Mouse (Mus musculus) liver, embryonic 15.5 days (tissue): ENCODE data around the gene Adgrd1. TPM values are rescaled to one million over a fixed set of nuclear protein-coding genes. Genes with fewer than 3 reads are reported as not detected.

Experiments used
- ATAC-seq: fragments of 200-750 bp; cut with Nextera tagmentation; 2 replicates; pipeline ENCODE4 v1.8.0; 2017; ENCODE audit warnings: moderate number of reproducible peaks, mild to moderate bottlenecking, moderate library complexity; ENCODE audit not compliant: insufficient read depth
- H3K27ac ChIP-seq: fragments of 300-500 bp; sonication (generic); replicated peaks from 2 replicates; pipeline ENCODE4 v1.5.1; 2015; ENCODE audit warnings: mild to moderate bottlenecking, inconsistent platforms
- H3K27me3 ChIP-seq: fragments of 300-500 bp; sonication (generic); 2 replicates; pipeline ENCODE4 v1.6.1; 2015; ENCODE audit warnings: mild to moderate bottlenecking, inconsistent platforms
- H3K36me3 ChIP-seq: fragments of 300-500 bp; sonication (generic); replicated peaks from 2 replicates; pipeline ENCODE4 v1.6.1; 2015; ENCODE audit warnings: moderate library complexity, mild to moderate bottlenecking, inconsistent platforms
- H3K4me1 ChIP-seq: fragments of 300-500 bp; sonication (generic); replicated peaks from 2 replicates; pipeline ENCODE4 v1.6.1; 2015; ENCODE audit warnings: inconsistent platforms
- H3K4me2 ChIP-seq: fragments of 300-500 bp; sonication (generic); 2 replicates; pipeline ENCODE4 v1.6.1; 2015; ENCODE audit warnings: moderate library complexity, mild to moderate bottlenecking, inconsistent platforms
- H3K4me3 ChIP-seq: fragments of 300-500 bp; sonication (generic); replicated peaks from 2 replicates; pipeline ENCODE4 v1.5.1; 2015; ENCODE audit warnings: mild to moderate bottlenecking, inconsistent platforms
- H3K9ac ChIP-seq: fragments of 300-500 bp; sonication (generic); 2 replicates; pipeline ENCODE4 v1.6.1; 2015; ENCODE audit warnings: moderate library complexity, mild to moderate bottlenecking, inconsistent platforms
- H3K9me3 ChIP-seq: fragments of 300-500 bp; sonication (generic); replicated peaks from 2 replicates; pipeline ENCODE4 v1.6.1; 2016; ENCODE audit warnings: inconsistent platforms
- WGBS: fragments of 180-500 bp; shearing (Covaris S2); methylation state at CpG from one replicate; pipeline ENCODE4 v1.1.7; 2015; ENCODE audit warnings: mixed read lengths; ENCODE audit not compliant: insufficient replicate concordance; 5-methylcytosine and 5-hydroxymethylcytosine counted together
- polyA plus RNA-seq: library from polyadenylated mRNA; unstranded; fragments of >200 nt; fragmentation: Nextera tagmentation; extraction: Ambion mirVana; gene quantifications from 2 replicates; pipeline ENCODE4 v1.2.1, GENCODE M21; 2015

Adgrd1 gene
- polyA plus RNA-seq, 1 experiment from 2014 or later: 0.21 TPM

DNA sequence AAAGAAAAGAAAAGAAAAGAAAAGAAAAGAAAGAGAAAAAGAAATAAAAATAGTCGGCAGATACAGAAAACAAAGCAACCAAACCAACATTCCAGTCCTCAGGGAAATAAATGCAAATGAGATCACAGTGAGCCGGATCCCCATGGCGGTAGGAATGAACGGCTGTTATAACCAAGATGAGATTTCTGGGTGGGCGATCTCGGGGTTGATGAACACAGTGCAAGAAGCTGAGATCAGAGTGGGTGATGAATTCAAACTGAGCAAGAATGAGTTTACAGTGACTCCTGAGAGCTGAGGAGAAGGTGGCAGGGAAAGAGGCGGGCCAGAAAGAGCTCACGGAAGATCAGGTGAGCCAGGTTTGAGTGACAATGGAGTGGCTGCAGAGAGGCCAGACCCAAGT is 66.9 kb downstream of the Adgrd1 start:
- no peak overlapping the region for H3K4me3 ChIP-seq
- H3K9ac ChIP-seq: no peak overlapping the region
- no peak for ATAC-seq
- WGBS: 69% methylated on average over 8 of the region's 8 CpGs
- H3K27me3 ChIP-seq: no peaks in the 10 kb centered on the region
- no peaks in the 10 kb centered on the region for H3K4me1 ChIP-seq
- no peak overlapping the region for H3K27ac ChIP-seq
- H3K4me2 ChIP-seq: no peak overlapping the region
- no peaks in the 10 kb centered on the region for H3K9me3 ChIP-seq
- no peaks in the 10 kb centered on the region for H3K36me3 ChIP-seq

DNA sequence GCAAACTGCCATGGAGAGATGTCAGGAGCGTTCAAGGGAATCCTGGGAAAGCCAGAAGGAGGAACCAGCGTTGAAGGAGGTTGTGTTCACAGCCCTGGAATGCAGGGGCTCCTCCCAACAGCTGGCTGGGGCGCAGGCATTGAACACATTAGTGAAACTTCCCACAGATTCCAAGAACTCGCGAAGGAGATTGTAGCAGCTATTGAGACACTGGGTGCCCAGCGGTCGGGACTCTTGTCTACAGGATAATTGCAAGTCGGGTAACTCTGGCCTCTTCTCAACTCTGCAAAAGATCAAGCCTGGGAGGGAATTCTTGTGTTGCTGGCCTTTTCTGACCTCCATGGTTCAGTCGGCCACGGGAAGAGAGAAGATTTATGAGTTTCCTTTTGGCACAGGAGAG is 67.5 kb downstream of the Adgrd1 start:
- H3K27me3 ChIP-seq: no peaks in the 10 kb centered on the region
- 50% methylated on average over 10 of the region's 10 CpGs for WGBS
- no peak for ATAC-seq
- H3K9me3 ChIP-seq: no peaks in the 10 kb centered on the region
- H3K9ac ChIP-seq: no peak overlapping the region
- no peaks in the 10 kb centered on the region for H3K36me3 ChIP-seq
- no peak overlapping the region for H3K27ac ChIP-seq
- no peak overlapping the region for H3K4me2 ChIP-seq
- no peaks in the 10 kb centered on the region for H3K4me1 ChIP-seq
- H3K4me3 ChIP-seq: no peak overlapping the region

- Histone ChIP-seq H3K36me3 (no peaks in the 10 kb centered on the region), H3K9ac (no peak overlapping the region), H3K27ac (no peak overlapping the region), H3K9me3 (no peaks in the 10 kb centered on the region), H3K4me2 (no peak overlapping the region), H3K4me1 (no peaks in the 10 kb centered on the region), H3K27me3 (no peaks in the 10 kb centered on the region), H3K4me3 (no peak overlapping the region)
- WGBS: 69% methylated on average over 10 of the region's 10 CpGs
- no peak for ATAC-seq
Observed at GRCm38 (mm10) chr5:129164911-129165584, 68.5 kb downstream of the Adgrd1 start.

- Histone ChIP-seq H3K4me2 (no peak overlapping the region), H3K9me3 (no peaks in the 10 kb centered on the region), H3K27ac (no peak overlapping the region), H3K36me3 (no peaks in the 10 kb centered on the region), H3K4me1 (no peaks in the 10 kb centered on the region), H3K4me3 (no peak overlapping the region), H3K9ac (no peak overlapping the region), H3K27me3 (no peaks in the 10 kb centered on the region)
- WGBS: 67% methylated on average over 7 of the region's 7 CpGs
- no peak for ATAC-seq
Observed at GRCm38 (mm10) chr5:129165595-129165994, 69.0 kb downstream of the Adgrd1 start.

GRCm38 (mm10) chr5:129169090-129169489 is 72.5 kb downstream of the Adgrd1 start:
- H3K27me3 ChIP-seq: no peaks in the 10 kb centered on the region
- H3K9ac ChIP-seq: no peak overlapping the region
- 53% methylated on average over 5 of the region's 5 CpGs for WGBS

DNA sequence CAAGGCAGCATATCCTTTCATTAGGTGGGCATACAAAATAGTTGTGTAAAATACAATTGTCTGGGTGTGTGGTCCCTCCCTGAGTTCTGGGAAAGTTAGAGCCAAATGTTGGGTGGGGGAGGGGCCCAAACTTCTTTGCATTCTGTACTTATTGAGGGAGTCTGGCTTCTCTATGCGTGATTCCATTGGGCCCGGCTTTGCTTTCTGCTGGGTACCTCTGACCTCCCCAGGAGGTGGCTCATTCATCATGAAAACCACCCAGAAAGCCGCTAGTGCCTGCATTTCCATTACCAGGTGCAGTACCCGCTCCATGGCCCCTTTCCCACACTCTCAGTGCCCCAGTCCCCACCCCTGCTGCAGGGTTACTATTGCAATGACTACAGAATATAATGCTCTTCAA is 73.0 kb downstream of the Adgrd1 start:
- ATAC-seq: no peak
- Histone ChIP-seq H3K9ac (no peak overlapping the region), H3K4me3 (no peak overlapping the region), H3K4me1 (no peaks in the 10 kb centered on the region), H3K27me3 (no peaks in the 10 kb centered on the region), H3K4me2 (no peak overlapping the region), H3K9me3 (no peaks in the 10 kb centered on the region), H3K36me3 (no peaks in the 10 kb centered on the region), H3K27ac (no peak overlapping the region)
- 25% methylated on average over 4 of the region's 4 CpGs for WGBS

More at GRCm38 (mm10) chr5:129169090-129169489, 72.5 kb downstream of the Adgrd1 start:
- no peaks in the 10 kb centered on the region for H3K4me1 ChIP-seq
- no peak overlapping the region for H3K4me2 ChIP-seq
- ATAC-seq: no peak
- H3K9me3 ChIP-seq: no peaks in the 10 kb centered on the region
- H3K4me3 ChIP-seq: no peak overlapping the region
- no peaks in the 10 kb centered on the region for H3K36me3 ChIP-seq
- H3K27ac ChIP-seq: no peak overlapping the region

- Histone ChIP-seq H3K4me1 (no peaks in the 10 kb centered on the region), H3K9me3 (no peaks in the 10 kb centered on the region), H3K9ac (no peak overlapping the region), H3K4me3 (no peak overlapping the region), H3K4me2 (no peak overlapping the region), H3K36me3 (no peaks in the 10 kb centered on the region), H3K27ac (no peak overlapping the region), H3K27me3 (no peaks in the 10 kb centered on the region)
- WGBS: 51% methylated on average over 6 of the region's 6 CpGs
- no peak for ATAC-seq
Observed at GRCm38 (mm10) chr5:129172533-129172932, 76.0 kb downstream of the Adgrd1 start.

DNA sequence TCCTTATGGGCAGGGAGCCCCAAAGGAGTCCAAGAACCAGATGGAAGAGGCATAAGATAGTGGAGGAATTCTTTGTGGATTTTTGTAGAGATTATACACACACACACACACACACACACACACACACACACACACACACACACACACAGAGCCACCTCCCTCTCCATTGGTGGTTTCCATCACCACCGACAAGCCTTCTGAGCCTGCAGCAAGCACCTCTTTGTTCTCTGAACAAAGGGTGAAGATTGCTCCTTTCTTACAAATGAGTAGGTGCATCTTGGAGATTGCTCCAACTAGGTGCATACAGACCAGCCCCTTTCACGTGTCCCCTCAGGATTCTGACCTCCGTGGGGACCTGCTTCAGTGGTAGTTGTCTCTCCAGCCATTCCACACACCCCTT is 79.4 kb downstream of the Adgrd1 start:
- Histone ChIP-seq H3K9me3 (no peaks in the 10 kb centered on the region), H3K4me1 (peaks cover 19% of the 10 kb centered on the region), H3K27me3 (no peaks in the 10 kb centered on the region), H3K4me3 (no peak overlapping the region), H3K27ac (no peak overlapping the region), H3K4me2 (no peak overlapping the region), H3K36me3 (no peaks in the 10 kb centered on the region), H3K9ac (no peak overlapping the region)
- no peak for ATAC-seq
- 35% methylated on average over 3 of the region's 3 CpGs for WGBS

- H3K4me2 ChIP-seq: peak overlapping the region; percentile 55
- H3K27me3 ChIP-seq: no peaks in the 10 kb centered on the region
- no peaks in the 10 kb centered on the region for H3K9me3 ChIP-seq
- no peak overlapping the region for H3K27ac ChIP-seq
- peaks cover 37% of the 10 kb centered on the region for H3K4me1 ChIP-seq
- no peak for ATAC-seq
- H3K36me3 ChIP-seq: no peaks in the 10 kb centered on the region
- peak overlapping the region; percentile 39 for H3K4me3 ChIP-seq
- H3K9ac ChIP-seq: no peak overlapping the region
- 40% methylated on average over 14 of the region's 14 CpGs for WGBS
Observed at GRCm38 (mm10) chr5:129177697-129178511, 81.4 kb downstream of the Adgrd1 start.

GRCm38 (mm10) chr5:129179356-129179755 is 82.8 kb downstream of the Adgrd1 start:
- no peaks in the 10 kb centered on the region for H3K9me3 ChIP-seq
- H3K4me3 ChIP-seq: no peak overlapping the region
- 0 out of 2 replicates have a peak, but pooled peaks have one; percentile 27 for ATAC-seq
- no peak overlapping the region for H3K27ac ChIP-seq
- WGBS: 69% methylated on average over 6 of the region's 6 CpGs
- no peak overlapping the region for H3K4me2 ChIP-seq
- H3K27me3 ChIP-seq: no peaks in the 10 kb centered on the region
- H3K36me3 ChIP-seq: no peaks in the 10 kb centered on the region
- peaks cover 37% of the 10 kb centered on the region for H3K4me1 ChIP-seq
- no peak overlapping the region for H3K9ac ChIP-seq

DNA sequence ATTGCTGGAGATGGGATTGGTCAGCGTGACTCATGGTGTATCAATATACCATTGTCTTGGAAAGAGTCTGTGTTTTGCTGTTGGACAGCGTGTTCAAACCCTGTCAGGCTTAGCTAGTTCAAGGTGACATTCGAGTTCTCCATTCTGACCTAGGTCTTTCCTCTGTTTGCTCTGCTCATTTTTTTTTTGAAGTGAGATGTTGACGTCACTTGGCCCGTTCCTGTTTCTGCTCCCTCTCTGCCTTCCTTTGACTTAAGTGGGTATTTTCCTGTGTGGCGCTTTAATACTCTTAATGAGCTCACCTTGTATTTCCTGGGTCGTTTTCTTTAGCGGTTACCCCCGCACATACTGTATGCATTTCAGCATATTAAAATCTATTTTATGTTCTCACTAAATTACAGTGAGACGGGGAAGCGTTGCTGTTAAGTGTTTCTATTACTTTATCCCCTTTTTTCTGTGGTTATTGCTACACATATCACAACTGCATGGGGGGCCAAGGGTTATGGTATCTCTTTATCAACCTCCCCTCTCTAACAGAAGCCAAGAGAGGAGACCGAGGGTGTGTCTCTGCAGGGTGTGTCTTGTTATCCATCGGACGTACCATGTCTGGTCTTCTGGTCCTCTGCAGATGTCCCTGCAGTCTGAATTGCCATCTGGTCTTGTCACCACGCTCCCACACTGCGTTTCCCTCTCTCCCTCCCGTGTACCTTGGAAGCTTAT is 83.6 kb downstream of the Adgrd1 start:
- Histone ChIP-seq H3K27me3 (no peaks in the 10 kb centered on the region; the same call in 1 of the 2 replicates), H3K36me3 (no peaks in the 10 kb centered on the region), H3K9me3 (no peaks in the 10 kb centered on the region), H3K4me2 (peak overlapping the region; percentile 52), H3K9ac (no peak overlapping the region), H3K27ac (peak overlapping the region; percentile 62), H3K4me1 (peaks cover 37% of the 10 kb centered on the region), H3K4me3 (no peak overlapping the region)
- 46% methylated on average over 17 of the region's 17 CpGs for WGBS
- peak; percentile 85 for ATAC-seq
